Mouse (Mus musculus) forebrain, embryonic 16.5 days (tissue): ENCODE data around the gene Prpf8. TPM values are rescaled to one million over a fixed set of nuclear protein-coding genes. Genes with fewer than 3 reads are reported as not detected.
A peak's percentile ranks its signal among the peaks of the same experiment; 100 is the strongest.

Experiments
- ATAC-seq: fragments of 200-750 bp; cut with Nextera tagmentation; 2 replicates; pipeline ENCODE4 v1.8.0; 2017; ENCODE audit warnings: mild to moderate bottlenecking, moderate library complexity
- H3K27ac ChIP-seq: fragments of 300-500 bp; sonication (generic); 2 replicates; pipeline ENCODE4 v1.5.1; 2014; ENCODE audit warnings: low read length, control low read depth
- H3K27me3 ChIP-seq: fragments of 300-500 bp; sonication (generic); replicated peaks from 2 replicates; pipeline ENCODE4 v1.6.1; 2014; ENCODE audit warnings: low read length; ENCODE audit not compliant: control insufficient read depth, insufficient read depth
- H3K36me3 ChIP-seq: fragments of 300-500 bp; sonication (generic); 2 replicates; pipeline ENCODE4 v1.6.1; 2014; ENCODE audit not compliant: control insufficient read depth, insufficient read depth
- H3K4me1 ChIP-seq: fragments of 300-500 bp; sonication (generic); replicated peaks from 2 replicates; pipeline ENCODE4 v1.6.1; 2014; ENCODE audit warnings: low read length; ENCODE audit not compliant: control insufficient read depth, insufficient read depth
- H3K4me2 ChIP-seq: fragments of 300-500 bp; sonication (generic); 2 replicates; pipeline ENCODE4 v1.6.1; 2014; ENCODE audit warnings: mild to moderate bottlenecking, low read length, control low read depth
- H3K4me3 ChIP-seq: fragments of 300-500 bp; sonication (generic); replicated peaks from 2 replicates; pipeline ENCODE4 v1.5.1; 2014; ENCODE audit warnings: mild to moderate bottlenecking, low read length, control low read depth
- H3K9ac ChIP-seq: fragments of 300-500 bp; sonication (generic); replicated peaks from 2 replicates; pipeline ENCODE4 v1.6.1; 2014; ENCODE audit warnings: low read depth, low read length, control low read depth
- H3K9me3 ChIP-seq: fragments of 300-500 bp; sonication (generic); 2 replicates; pipeline ENCODE4 v1.6.1; 2016; ENCODE audit warnings: low read length; ENCODE audit not compliant: control insufficient read depth
- WGBS: fragments of 180-500 bp; shearing (Covaris S2); extraction: QIAGEN DNeasy Blood & Tissue Kit; methylation state at CpG from one replicate; pipeline ENCODE4 v1.1.7; 2014; 5-methylcytosine and 5-hydroxymethylcytosine counted together
- polyA plus RNA-seq: library from polyadenylated mRNA; unstranded; fragments of >200 nt; fragmentation: Nextera tagmentation; extraction: Ambion mirVana; gene quantifications from 2 replicates; pipeline ENCODE4 v1.2.1, GENCODE M21; 2015

Prpf8 gene
- polyA plus RNA-seq, 1 experiment from 2014 or later, result 54.8 TPM

GRCm38 (mm10) chr11:75525531-75526125 lies 39.0 kb downstream of the Prpf8 start:
- Histone ChIP-seq H3K9me3 (no peaks in the 10 kb centered on the region), H3K4me3 (no peak overlapping the region), H3K27ac (no peak overlapping the region), H3K4me2 (no peak overlapping the region), H3K4me1 (0 out of 2 replicates have a peak, but pooled peaks cover under 1% of the 10 kb centered on the region), H3K27me3 (no peaks in the 10 kb centered on the region), H3K36me3 (no peaks in the 10 kb centered on the region), H3K9ac (no peak overlapping the region)
- ATAC-seq, result no peak
- 85% methylated on average over 15 of the region's 15 CpGs for WGBS

DNA sequence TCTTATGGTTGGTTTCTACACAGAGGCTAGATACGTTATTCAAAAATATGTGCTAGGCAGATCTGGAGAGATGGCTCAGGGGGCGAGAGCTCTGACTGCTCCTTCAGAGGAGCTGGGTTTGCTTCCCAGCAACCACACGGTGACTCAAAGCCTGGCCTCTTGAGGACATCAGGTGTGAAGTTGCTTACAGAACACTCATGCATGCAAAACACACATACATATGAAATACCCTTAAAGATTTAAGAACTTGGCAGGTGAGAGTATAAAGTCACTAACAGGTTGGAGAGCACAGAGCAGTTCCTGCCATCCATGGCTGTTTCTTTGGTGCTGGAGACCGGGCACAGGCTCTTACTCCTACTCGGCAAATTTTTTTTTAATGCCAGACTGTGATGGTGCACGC lies 40.3 kb downstream of the Prpf8 start:
- Histone ChIP-seq H3K27me3 (no peaks in the 10 kb centered on the region), H3K9ac (no peak overlapping the region), H3K4me2 (no peak overlapping the region), H3K9me3 (no peaks in the 10 kb centered on the region), H3K4me3 (no peak overlapping the region), H3K36me3 (no peaks in the 10 kb centered on the region), H3K4me1 (0 out of 2 replicates have a peak, but pooled peaks cover 2% of the 10 kb centered on the region), H3K27ac (no peak overlapping the region)
- 88% methylated on average over 6 of the region's 6 CpGs for WGBS
- no peak for ATAC-seq

DNA sequence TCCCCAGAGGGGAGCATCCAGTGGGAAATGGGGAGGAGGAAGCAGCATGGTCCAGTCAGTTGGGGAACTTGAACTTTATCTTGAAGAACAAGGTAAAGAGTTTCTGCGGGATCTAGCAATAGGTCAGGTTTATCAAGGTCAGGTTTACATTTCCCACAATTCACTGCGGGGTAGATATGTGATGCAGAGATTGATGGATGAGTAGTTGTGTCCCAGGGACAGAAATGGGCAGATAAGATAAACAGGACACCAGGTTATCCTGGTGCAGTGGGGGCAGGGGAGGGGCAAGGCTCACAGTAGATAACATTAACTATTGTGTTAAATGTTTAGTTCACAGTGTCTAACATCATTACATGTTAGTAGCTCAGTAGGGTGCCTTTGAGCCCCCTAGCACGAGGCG lies 43.2 kb downstream of the Prpf8 start:
- no peaks in the 10 kb centered on the region for H3K9me3 ChIP-seq
- WGBS, result 55% methylated on average over 4 of the region's 4 CpGs
- no peak overlapping the region for H3K27ac ChIP-seq
- peaks cover 18% of the 10 kb centered on the region for H3K4me1 ChIP-seq
- H3K9ac ChIP-seq, result no peak overlapping the region
- no peaks in the 10 kb centered on the region for H3K36me3 ChIP-seq
- H3K4me3 ChIP-seq, result no peak overlapping the region
- no peak for ATAC-seq
- no peak overlapping the region for H3K4me2 ChIP-seq
- no peaks in the 10 kb centered on the region for H3K27me3 ChIP-seq

DNA sequence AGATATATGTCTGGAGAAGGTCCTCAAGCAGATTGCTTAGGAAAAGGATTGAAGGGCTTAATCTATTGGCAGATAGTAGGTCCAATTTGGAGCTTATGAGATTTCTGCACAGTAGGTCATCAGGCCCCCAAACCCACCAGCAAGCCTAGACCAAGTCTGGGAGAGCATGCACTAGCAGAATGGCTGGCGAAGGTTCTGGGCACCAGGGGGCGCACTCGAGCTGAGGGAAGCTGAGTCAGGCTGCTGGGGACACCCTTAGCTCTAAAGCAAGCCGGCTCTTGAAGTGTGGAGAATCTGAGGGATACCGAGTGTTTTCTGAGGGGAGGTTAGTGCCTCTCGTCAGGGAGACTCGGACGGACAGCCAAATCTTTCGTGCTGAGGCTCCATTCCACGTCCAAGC lies 43.7 kb downstream of the Prpf8 start:
- Histone ChIP-seq H3K27ac (peak overlapping the region; percentile 96), H3K4me2 (peak overlapping the region; percentile 95), H3K4me1 (peaks cover 23% of the 10 kb centered on the region), H3K9ac (peak overlapping the region; percentile 82), H3K27me3 (no peaks in the 10 kb centered on the region), H3K36me3 (no peaks in the 10 kb centered on the region), H3K4me3 (peak overlapping the region; percentile 78), H3K9me3 (no peaks in the 10 kb centered on the region)
- 0% methylated on average over 10 of the region's 10 CpGs for WGBS
- peak; percentile 48; the same call in 1 of the 2 replicates for ATAC-seq

DNA sequence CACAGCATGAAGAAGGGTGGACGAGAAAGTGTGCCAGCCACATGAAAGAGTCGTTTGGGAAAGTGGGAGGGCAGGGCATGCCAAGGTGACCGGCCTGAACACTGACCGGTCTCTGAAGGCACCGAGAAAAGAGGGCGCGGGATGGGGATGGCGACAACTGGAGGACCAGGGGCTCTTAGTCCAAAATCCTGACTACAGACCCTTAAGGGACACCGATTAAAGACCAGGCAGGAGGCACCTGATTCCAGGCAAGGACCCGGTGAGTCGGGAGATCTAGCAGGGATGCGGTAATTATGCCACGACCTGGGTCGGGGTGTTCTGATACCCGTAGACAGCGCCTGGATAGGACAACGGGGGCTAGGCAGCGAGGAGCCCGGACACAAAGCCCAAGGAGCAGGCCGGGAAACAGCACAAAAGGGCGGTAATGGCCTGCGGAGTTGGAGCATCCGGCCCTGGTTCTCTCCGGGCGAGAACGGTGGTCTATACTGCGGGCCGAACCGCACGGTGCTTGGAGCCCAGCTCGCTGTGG lies 44.3 kb downstream of the Prpf8 start:
- H3K9ac ChIP-seq, result peak overlapping the region; percentile 82
- peak; percentile 14 for ATAC-seq
- no peaks in the 10 kb centered on the region for H3K9me3 ChIP-seq
- H3K4me3 ChIP-seq, result peak overlapping the region; percentile 78
- no peaks in the 10 kb centered on the region for H3K36me3 ChIP-seq
- H3K4me2 ChIP-seq, result peak overlapping the region; percentile 95
- H3K27me3 ChIP-seq, result no peaks in the 10 kb centered on the region
- WGBS, result under 1% methylated on average over 31 of the region's 31 CpGs
- H3K4me1 ChIP-seq, result peaks cover 27% of the 10 kb centered on the region
- H3K27ac ChIP-seq, result peak overlapping the region; percentile 96

GRCm38 (mm10) chr11:75531469-75532242 lies 45.0 kb downstream of the Prpf8 start, which contains the start of gene Slc43a2:
Gene Slc43a2, plus strand, starts transcription at chr11:75531694.
- Histone ChIP-seq H3K4me1 (peaks cover 27% of the 10 kb centered on the region), H3K4me3 (peak within 1 kb of the TSS; percentile 78), H3K36me3 (no peaks in the 10 kb centered on the region), H3K27me3 (no peaks in the 10 kb centered on the region), H3K4me2 (peak within 1 kb of the TSS; percentile 95), H3K9me3 (no peaks in the 10 kb centered on the region), H3K9ac (peak within 1 kb of the TSS; percentile 82), H3K27ac (peak within 1 kb of the TSS; percentile 96)
- peak; percentile 96 for ATAC-seq
- under 1% methylated on average over 61 of the region's 62 CpGs for WGBS

- H3K36me3 ChIP-seq, result no peaks in the 10 kb centered on the region
- peak overlapping the region; percentile 78 for H3K4me3 ChIP-seq
- H3K27me3 ChIP-seq, result no peaks in the 10 kb centered on the region
- H3K27ac ChIP-seq, result peak overlapping the region; percentile 96
- WGBS, result 11% methylated on average over 38 of the region's 38 CpGs
- peaks cover 28% of the 10 kb centered on the region for H3K4me1 ChIP-seq
- H3K4me2 ChIP-seq, result peak overlapping the region; percentile 95
- peak overlapping the region; percentile 82 for H3K9ac ChIP-seq
- 0 out of 2 replicates have a peak, but pooled peaks have one; percentile 5 for ATAC-seq
- no peaks in the 10 kb centered on the region for H3K9me3 ChIP-seq
Observed at GRCm38 (mm10) chr11:75532340-75533277, 46.0 kb downstream of the Prpf8 start.

DNA sequence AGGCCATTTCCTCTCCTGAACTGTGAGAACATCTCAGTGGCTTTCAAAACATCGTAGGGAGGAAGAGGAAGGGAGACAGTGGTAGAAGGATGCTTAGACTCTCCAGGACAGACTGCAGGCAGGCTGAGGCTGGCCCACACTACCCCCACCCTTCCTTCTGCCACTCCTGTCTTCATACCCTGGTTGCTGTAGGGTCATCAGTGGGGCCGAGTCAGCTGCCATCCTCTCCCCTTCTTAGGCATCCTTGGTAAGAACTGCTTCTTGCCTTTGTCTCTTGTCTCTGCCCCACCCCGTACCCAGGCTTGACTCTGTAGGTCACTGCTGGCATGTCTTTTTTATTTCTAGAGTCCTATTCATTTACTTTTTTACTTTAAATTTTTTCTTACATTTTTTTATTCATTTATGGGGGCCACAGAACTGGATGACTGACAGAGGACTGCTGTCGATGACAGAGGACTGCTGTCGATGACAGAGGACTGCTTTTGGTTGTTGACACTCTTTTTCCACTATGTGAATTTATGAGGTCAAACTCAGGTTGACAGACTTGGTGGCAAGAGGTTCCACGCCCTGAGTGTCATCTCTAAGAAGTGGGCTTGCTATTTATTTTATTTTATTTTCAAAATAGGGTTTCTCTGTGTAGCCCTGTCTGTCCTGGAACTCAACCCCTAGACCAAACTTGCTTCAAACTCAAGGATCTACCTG lies 46.8 kb downstream of the Prpf8 start:
- WGBS, result 85% methylated on average over 6 of the region's 6 CpGs
- Histone ChIP-seq H3K4me2 (peak overlapping the region; percentile 95), H3K4me3 (peak overlapping the region; percentile 78), H3K27ac (no peak overlapping the region), H3K9me3 (no peaks in the 10 kb centered on the region), H3K4me1 (peaks cover 36% of the 10 kb centered on the region), H3K9ac (peak overlapping the region; percentile 44; the same call in 1 of the 2 replicates), H3K36me3 (no peaks in the 10 kb centered on the region), H3K27me3 (no peaks in the 10 kb centered on the region)
- no peak for ATAC-seq
